Mouse (Mus musculus) heart, postnatal 4 days (tissue): ENCODE results near the gene Traf2. TPM values are rescaled to one million over a fixed set of nuclear protein-coding genes. Genes with fewer than 3 reads are reported as not detected.
A peak's percentile ranks its signal among the peaks of the same experiment; 100 is the strongest.

Experiments
- DNase-seq: peaks from one replicate; pipeline ENCODE4 v3.0.0; 2021
- total RNA-seq, 2 experiments: library from RNA; stranded (reverse); gene quantifications; 2 replicates each; pipeline ENCODE4 v1.2.3; 2021

Gene Traf2
- 10 to 100 TPM; 13.2 to 15.8 TPM for total RNA-seq

GRCm38 (mm10) chr2:25546811-25547491 lies at the start of gene Traf2:
Traf2 (minus strand) TSS chr2:25546940.
- peak; percentile 99 for DNase-seq

DNA sequence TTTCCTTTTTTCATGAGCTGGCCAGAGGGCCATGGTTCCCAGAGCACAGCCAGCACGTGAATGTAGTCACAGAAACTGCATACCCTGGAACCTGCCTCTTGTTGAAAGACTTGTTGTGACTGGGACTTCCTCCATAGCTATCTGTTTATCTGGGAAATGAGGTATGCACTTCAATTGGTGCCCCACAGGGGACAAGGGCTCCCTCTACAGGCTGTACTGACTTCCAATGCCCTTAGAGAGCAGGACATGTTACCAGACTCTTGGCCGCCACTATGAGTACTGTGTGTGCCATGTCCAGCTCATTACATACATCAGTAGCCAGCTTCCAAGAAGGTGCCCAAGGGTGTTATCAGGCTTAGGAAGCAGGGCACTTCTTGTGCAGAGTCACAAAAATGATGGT lies 45.1 kb upstream of the Traf2 start:
- no peak for DNase-seq

- no peak for DNase-seq
Measured at GRCm38 (mm10) chr2:25588227-25588907, 41.6 kb upstream of the Traf2 start.

DNA sequence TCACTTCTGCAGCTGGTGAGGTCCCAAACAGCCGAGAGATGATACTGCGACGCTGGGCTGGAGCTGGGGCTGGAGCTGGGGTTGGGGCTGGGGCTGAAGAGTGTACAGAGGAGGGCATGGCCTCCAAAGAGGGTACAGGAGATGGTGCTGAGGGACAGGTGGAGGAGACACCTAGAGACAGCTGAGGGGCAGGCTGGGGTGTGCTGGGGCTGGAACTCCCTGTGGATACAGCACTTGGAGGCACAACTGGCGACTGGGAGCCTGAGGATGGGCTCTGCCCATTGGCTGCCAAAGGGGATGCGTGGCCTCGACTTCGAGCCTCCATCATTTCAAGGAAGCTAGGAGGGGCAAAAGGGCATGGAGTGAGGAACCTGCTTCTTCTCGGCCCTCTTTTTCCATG lies 40.5 kb upstream of the Traf2 start:
- DNase-seq, result no peak

DNA sequence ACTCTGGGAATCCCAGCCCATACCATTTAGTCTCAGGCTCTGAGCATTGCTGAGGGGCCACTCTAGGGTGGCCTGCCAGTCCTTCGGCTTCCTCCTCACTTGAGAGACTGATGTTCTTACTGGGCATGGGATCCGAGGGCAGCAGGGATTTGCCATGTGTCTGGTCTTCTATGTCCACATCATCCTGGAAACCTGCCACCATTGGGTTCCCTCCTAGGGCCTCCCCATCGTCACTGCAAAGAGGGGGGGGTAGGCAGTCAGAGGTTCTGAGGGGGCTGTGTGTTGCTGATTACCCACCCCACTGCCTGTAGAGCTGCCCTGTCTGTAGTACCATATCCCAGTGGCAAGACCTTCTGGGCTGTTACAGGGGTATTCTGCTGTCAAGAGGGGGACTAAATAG lies 38.9 kb upstream of the Traf2 start:
- DNase-seq, result peak; percentile 10

DNA sequence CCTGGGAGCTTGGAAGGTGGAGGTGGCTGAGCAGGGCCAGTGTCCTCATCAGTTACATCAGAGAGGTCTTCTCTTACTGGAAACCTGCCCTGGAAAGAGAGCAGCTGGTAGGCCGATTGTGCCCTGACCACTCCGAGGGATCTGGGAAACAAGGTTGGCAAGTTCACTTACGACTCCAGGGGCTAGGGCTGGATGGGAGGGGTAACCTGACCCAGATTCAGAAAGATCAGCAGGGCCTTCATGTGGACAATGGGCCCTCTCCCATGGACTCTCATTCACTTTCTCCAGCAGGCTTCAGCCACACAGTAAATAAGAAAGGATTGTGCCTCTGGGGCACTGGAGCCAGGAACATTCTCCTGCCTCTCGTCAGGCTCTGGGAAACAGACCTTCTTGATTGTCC lies 38.1 kb upstream of the Traf2 start:
- DNase-seq, result peak; percentile 4

GRCm38 (mm10) chr2:25584152-25584551 lies 37.4 kb upstream of the Traf2 start:
- peak; percentile 9 for DNase-seq

DNA sequence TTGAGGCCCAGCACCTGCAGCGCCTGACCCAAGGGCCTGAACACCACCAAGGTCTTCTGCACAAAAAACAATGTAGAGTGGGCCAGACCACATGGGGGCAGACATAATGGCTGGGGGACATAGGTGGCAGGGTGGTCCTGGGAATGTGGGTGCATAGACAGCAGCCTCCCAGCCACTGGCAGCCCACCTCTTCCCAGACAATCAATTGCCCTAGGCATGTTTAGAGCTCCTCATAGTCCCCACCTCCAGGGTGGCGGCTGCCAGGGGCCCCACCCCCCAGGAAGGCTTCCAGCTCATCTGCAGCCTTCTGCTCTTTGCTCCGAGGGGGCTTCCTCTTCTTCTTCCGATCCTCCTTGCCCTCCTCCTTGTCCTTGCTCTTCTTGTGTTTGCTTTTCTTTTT lies 36.8 kb upstream of the Traf2 start:
- DNase-seq, result no peak

GRCm38 (mm10) chr2:25583120-25583481 lies 36.4 kb upstream of the Traf2 start:
- DNase-seq, result peak; percentile 14

GRCm38 (mm10) chr2:25582466-25583119 lies 35.9 kb upstream of the Traf2 start:
- DNase-seq, result peak; percentile 44

DNA sequence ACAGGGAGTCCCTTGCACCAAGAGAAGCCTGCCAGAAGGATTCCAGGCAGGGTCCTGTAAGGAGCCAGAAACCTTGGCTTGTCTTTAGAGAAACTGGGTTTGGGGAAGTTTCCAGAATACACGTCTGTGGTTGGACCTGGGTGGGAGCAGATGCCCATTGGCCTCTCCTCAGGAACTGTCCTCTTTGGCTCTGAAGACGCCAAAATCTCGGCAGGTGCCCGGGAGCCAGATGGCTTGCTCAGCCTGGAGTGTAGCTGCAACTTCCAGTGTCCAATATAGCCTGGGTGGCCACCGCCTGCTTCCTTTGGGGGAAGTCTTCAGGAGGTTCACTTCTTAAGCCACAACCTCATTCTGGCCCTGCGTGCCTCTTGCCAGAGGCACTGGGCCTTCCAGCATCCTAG lies 35.2 kb upstream of the Traf2 start:
- peak; percentile 19 for DNase-seq

DNA sequence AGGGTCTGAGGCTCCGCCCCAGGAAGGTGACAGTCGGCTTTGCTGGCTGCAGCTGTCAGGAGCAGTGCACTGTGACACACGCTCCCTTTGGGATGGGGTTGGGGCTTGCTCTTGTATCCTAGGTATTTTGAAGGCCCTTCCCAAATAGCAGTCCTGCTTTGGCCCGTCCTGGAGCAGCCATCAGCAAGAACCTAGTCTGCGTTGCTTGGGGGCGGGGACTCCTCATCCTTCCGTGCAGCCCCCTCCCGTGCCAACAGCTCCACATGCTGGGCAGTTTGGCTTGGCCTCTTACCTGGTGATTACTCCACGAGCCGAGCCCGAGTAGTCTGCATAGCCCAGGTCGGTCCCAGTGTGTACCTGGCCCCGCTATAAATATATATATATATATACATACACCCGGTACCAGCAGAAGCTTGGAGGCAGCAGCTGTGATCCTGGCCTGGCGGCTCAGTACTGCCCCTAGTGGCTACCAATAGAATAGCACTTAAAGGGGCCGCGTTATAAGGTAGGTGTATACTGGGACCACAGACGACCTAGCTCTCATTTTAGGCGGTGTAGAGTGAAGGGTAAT lies 34.6 kb upstream of the Traf2 start, which contains the start of gene Ajm1:
TSS of gene Ajm1 (minus strand) at position 464 of the 571 bp plus-strand sequence.
- DNase-seq, result peak; percentile 71

GRCm38 (mm10) chr2:25580621-25581101 lies 33.9 kb upstream of the Traf2 start:
- DNase-seq, result no peak

DNA sequence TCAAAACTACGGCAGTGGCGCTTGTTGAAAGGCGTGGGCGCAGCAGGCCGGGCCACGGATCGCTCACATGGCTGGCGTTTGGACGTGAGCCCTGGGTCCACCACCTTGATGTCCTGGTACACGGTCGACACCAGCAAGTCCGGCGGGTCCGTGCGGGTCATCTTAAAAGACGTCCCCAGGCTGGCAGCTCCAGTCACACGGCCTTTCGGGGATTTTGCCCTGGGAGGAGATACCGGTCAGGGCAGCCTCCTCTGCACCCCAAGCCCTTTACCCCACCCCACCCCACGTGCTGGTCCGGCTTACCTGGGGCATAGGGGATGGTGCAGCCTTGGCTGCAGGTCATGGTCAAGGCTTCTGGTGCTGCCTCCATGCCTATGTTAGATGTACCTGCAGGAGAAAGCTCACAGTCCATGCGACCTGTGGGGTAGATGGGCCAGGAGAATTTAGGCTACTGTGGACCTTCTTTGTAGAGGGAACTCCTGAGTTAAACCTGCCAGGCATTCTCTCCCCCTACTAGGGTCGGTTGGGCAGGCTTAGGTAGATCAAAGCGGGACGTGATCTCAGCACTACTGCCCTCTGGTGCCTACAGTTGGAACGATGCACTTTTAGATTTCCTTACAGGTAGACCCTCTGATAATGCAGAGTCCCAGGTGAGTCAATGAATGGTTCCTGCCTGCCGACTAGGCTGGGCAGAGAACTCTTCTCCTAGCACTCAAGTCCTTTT lies 33.2 kb upstream of the Traf2 start:
- peak; percentile 48 for DNase-seq

DNA sequence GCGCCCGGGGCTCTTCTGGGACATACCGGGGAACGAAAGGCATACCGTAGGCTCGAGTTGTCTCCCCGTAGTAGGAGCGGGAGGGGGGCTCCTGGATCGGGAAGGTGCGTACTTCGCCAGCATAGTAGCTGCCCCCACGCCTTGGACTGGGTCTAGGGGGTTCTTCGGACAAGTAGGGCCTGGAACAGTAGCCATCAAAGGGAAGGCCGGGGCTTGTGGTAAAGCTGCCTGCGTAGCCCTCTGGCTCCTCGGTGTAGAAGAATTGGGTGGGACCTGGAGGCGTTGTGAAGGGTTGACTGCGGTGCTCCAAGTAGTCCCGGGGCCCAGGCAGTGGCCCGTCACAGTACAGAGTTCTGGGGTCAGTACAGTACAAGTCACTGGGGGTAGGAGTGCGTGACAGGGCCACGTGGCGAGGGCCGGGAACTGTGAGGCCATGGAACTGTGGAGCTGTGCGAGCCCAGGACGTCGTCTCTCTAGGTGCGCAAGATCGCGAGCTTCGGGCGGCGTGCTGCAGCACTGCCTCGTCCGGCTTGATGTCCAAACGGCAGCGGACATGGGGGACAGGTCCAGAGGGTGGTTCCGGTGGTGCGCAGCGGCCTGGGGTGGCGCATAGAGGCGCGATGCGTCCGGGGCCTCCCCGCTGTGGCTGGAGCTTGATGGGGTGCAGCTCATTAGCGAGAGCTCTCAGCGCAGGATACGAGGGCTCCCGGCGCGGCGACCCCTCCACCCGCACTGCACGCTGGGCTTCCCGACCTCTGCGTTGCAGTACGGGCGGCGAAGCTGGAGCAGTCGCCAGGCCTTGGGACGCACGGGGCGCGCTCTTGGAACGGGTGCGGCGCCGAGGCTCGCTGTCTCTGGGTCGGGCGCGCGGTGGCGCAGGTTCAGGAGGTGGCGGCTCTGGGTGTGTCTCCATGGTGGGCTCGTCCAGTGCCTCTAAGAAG lies 32.3 kb upstream of the Traf2 start:
- DNase-seq, result peak; percentile 17

DNA sequence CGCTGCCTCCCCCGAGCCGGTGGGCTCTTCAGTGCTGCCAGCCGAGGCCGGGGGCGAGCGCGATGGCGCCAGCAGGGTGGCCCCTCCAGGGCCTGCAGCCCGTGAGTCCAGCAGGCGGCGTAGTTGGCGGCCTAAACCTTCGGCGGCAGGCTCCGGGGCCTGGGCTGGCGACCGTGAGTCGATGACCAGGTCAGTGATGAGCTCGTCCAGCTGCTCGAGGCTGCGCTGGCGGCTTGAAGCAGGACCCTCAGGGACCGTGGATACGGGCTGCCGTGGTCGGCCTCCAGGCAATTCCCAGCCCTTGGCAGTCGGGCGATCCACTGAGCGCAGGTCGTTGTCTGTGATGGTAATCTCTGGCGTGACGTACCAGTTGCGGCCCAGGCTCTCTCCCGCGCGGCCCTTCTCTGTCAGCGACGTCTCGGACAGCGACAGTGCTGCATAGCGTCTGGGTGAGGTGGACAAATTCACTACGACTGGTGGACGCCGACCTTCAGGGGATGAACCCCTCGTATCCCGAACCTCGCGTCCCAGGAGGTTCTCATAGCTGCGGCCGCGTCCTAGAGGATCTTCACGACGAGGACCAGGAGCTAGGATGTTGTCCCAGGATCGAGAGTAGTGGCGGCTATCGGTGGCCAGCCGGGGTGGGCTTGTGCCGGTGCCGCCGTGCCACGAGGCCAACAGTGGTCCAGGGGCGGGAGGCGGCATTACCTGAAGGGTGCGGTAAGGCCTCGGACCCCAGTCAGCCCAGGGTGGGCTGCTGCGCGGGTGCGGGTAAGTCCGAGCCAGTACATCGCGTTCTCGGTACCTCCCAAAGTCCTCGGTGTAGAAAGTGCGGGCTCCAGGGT lies 31.4 kb upstream of the Traf2 start:
- DNase-seq, result peak; percentile 42

DNA sequence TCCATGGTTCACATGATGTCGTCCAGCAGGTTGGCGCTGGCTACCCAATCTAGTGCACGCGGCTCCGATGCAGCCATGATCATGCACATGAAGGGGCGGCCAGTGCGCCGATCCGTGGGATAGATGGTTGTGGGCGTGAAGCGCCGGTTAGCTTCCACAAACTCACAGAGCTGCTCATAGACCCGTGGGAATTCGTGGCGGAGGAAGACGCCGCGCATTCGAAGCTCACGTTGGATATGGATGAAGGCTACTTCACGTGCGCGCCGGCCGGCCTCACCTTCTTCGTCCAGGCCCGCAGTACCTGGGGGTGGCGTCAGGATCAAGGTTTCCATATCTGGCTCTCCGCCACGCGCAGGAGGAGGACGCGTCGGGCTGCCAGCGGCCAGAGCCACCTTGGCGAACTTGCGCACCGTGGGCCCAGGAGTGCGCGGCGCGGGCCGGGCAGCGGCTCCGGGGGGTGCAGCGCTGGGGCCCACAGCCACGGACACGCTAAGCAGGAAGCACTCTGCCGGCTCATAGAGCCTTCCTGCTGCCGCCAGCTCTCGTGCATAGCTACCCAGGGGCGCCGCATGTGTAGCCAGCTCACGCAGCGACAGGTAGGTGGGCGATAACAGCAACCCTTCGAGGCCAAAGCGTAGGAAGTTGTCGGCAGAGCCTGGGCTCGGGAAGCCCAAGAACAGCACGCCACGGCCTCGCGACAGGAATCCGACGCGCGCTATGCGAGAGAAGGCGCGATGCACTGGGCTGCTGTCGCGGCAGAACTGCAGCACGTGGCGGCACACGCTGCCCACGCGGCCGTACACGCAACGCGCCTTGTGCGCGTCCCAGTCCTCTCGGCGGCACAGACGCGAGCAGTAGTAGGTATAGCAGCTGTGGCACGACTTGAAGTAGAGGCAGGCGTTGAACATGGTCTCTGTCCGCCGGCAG lies 30.5 kb upstream of the Traf2 start:
- no peak for DNase-seq

DNA sequence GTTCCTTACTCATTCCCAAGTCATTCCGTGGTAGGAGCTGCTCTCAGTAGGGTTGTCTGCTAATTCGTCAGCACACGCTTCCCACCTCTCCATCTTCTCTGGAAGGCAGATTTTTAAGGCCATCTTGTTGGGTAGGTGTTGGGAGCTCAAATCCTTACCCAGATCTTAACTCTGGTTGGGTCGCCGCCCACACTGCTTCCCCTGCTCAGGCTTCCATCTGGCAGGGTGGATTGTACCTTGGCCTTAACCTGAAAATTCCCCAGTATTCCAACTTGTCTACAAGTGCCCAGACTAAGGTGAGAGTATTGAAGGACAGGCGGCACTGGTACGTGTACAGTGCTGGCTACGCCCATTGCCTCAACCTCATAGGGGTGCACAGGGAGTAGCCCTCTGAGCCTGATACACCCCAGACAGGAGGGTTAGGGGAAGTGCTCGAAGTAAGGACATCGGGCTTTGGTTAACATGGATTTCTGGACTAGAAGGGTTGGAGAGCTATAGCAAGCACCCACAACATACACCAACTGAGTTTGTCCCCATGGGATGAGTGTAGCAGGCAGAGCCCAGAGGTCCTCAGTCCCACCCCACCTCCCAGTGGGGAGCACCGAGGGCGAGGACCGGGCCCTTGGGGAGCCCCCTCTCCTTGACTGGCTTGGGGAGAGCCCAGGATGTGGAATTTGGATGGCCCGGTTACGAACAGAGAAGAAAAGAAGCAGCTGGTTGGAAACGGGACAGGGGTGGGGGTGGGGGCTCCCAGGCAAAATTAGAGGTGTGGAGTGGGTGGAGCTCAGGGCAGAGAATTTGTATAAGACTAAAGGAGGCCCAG lies 29.5 kb upstream of the Traf2 start:
- no peak for DNase-seq
